ENCODE assay signal across 9 mouse cellular contexts in genomic region chr1:126925150-126926035, GRCm38 (mm10).
DNase-seq lines count a peak whose midpoint lies in the region; ATAC-seq lines count a peak whose summit lies in the region.
"Had no signal": no experiment of that assay in that cellular context is flagged by ENCODE, and none has a peak within 500 bp of the region (broad histone marks: within the 10 kb centered on the region; RNA-seq: fewer than 3 reads in every experiment).

No protein-coding gene starts in this region.

- H3K36me3 ChIP-seq in midbrain, embryonic 11.5 days (ENCODE audit: control insufficient read depth, insufficient read depth, low read length), result no peaks in the 10 kb centered on the region
- no peaks in the 10 kb centered on the region for H3K36me3 ChIP-seq in midbrain, embryonic 10.5 days
- H3K36me3 ChIP-seq in forebrain, embryonic 15.5 days, result no peaks in the 10 kb centered on the region
- H3K36me3 ChIP-seq: G1E had no signal

- ATAC-seq in midbrain, embryonic 11.5 days (ENCODE audit: low FRiP score), result no peak
- peak; percentile 87 for ATAC-seq in forebrain, embryonic 15.5 days (replicated peaks)
- no peak for ATAC-seq in granulocyte monocyte progenitor cell, adult 5-6 weeks (replicated peaks; ENCODE audit: poor library complexity, severe bottlenecking)

- no peak overlapping the region for H3K9ac ChIP-seq in midbrain, embryonic 11.5 days (ENCODE audit: low read length)
- H3K9ac ChIP-seq in forebrain, embryonic 15.5 days (replicated peaks), result no peak overlapping the region

- H3K4me3 ChIP-seq in midbrain, embryonic 11.5 days (ENCODE audit: low read depth, low read length), result no peak overlapping the region
- no peak overlapping the region for H3K4me3 ChIP-seq in midbrain, embryonic 10.5 days
- no peak overlapping the region for H3K4me3 ChIP-seq in forebrain, embryonic 15.5 days

- no peak overlapping the region for H3K4me2 ChIP-seq in midbrain, embryonic 11.5 days
- no peak overlapping the region for H3K4me2 ChIP-seq in forebrain, embryonic 15.5 days (replicated peaks)

- no peaks in the 10 kb centered on the region for H3K9me3 ChIP-seq in midbrain, embryonic 11.5 days (ENCODE audit: control insufficient read depth, low read length)
- no peaks in the 10 kb centered on the region for H3K9me3 ChIP-seq in midbrain, embryonic 10.5 days (replicated peaks)
- H3K9me3 ChIP-seq in forebrain, embryonic 15.5 days, result no peaks in the 10 kb centered on the region

- H3K27me3 ChIP-seq in midbrain, embryonic 11.5 days (ENCODE audit: control insufficient read depth, insufficient read depth, low read length), result no peaks in the 10 kb centered on the region
- H3K27me3 ChIP-seq in midbrain, embryonic 10.5 days (ENCODE audit: low read depth, poor library complexity, severe bottlenecking), result no peaks in the 10 kb centered on the region
- no peaks in the 10 kb centered on the region for H3K27me3 ChIP-seq in forebrain, embryonic 15.5 days

- peak; percentile 79 for DNase-seq in midbrain, embryonic 11.5 days (ENCODE audit: low spot score, missing footprints)
- DNase-seq in midbrain, embryonic 10.5 days (ENCODE audit: low spot score), result no peak
- DNase-seq in heart, postnatal 25 days (ENCODE audit: low spot score), result peak; percentile 46
- peak; percentile 6 to 58 for DNase-seq in left cerebral cortex, adult 9 months (ENCODE audit: low spot score in 2 of 2)
- peak; percentile 75 for DNase-seq in ovary, adult 18-20 months (ENCODE audit: low spot score)
- no peak for DNase-seq in spleen, adult 18-20 months

- H3K27ac ChIP-seq in midbrain, embryonic 11.5 days (ENCODE audit: low read depth, low read length), result no peak overlapping the region
- H3K27ac ChIP-seq in midbrain, embryonic 10.5 days (replicated peaks), result no peak overlapping the region
- H3K27ac ChIP-seq in forebrain, embryonic 15.5 days (replicated peaks), result no peak overlapping the region; the same call in 1 of the 2 replicates

- H3K4me1 ChIP-seq in midbrain, embryonic 11.5 days (ENCODE audit: control insufficient read depth, insufficient read depth, low read length), result peaks cover 7% of the 10 kb centered on the region
- peaks cover 10% of the 10 kb centered on the region for H3K4me1 ChIP-seq in midbrain, embryonic 10.5 days
- peaks cover 33% of the 10 kb centered on the region for H3K4me1 ChIP-seq in forebrain, embryonic 15.5 days

- WGBS in midbrain, embryonic 11.5 days, result 86% methylated on average over 12 of the region's 12 CpGs
- 89% methylated on average over 12 of the region's 12 CpGs for WGBS in midbrain, embryonic 10.5 days
- WGBS in forebrain, embryonic 15.5 days, result 38% methylated on average over 12 of the region's 12 CpGs

- intact Hi-C loops in heart, postnatal 25 days (cut with DNase I), result loop anchor here (5.0 to 10.0 kb wide), 2 partner anchors 121 to 188 kb away; no protein-coding TSS in a partner anchor

Comparison
In these comparisons a context has a peak if more than half of its experiments do, and no peak if none do; other contexts are left out.
1. DNase-seq: peak in midbrain, embryonic 11.5 days (single experiment), heart, postnatal 25 days (single experiment), left cerebral cortex, adult 9 months (2 of 2) and ovary, adult 18-20 months (single experiment); none in midbrain, embryonic 10.5 days (single experiment) and spleen, adult 18-20 months (0 of 2).